Mouse (Mus musculus) CH12.LX (cell line): ENCODE results near the gene Wsb2.

Source experiments
- BHLHE40 ChIP-seq: IDR thresholded peaks from 2 replicates; pipeline ENCODE4 v1.6.1; 2011; ENCODE audit warnings: mild to moderate bottlenecking, low read depth, low read length, improper control_type of control experiment
- CTCF ChIP-seq, 2 experiments: IDR thresholded peaks in 1 of 2; conservative IDR thresholded peaks in 1 of 2; 2 replicates each; pipeline ENCODE4 v1.5.1; 2011 to 2012; ENCODE audit warnings: low read depth in 2 of 2, low read length in 2 of 2, improper control_type of control experiment in 1 of 2, inconsistent platforms in 1 of 2, mild to moderate bottlenecking in 1 of 2, moderate library complexity in 1 of 2
- ELF1 ChIP-seq: IDR thresholded peaks from 2 replicates; pipeline ENCODE4 v1.6.1; 2014; ENCODE audit warnings: low read depth, mild to moderate bottlenecking, inconsistent platforms, low read length, improper control_type of control experiment
- EP300 ChIP-seq: IDR thresholded peaks from 2 replicates; pipeline ENCODE4 v1.6.1; 2011; ENCODE audit warnings: low read length, improper control_type of control experiment
- MAX ChIP-seq: IDR thresholded peaks from 2 replicates; pipeline ENCODE4 v1.6.1; 2011; ENCODE audit warnings: low read length, improper control_type of control experiment
- PAX5 ChIP-seq: IDR thresholded peaks from 2 replicates; pipeline ENCODE4 v1.6.1; 2012; ENCODE audit warnings: low read length, inconsistent platforms, mixed read lengths
- POLR2A ChIP-seq: IDR thresholded peaks from 2 replicates; pipeline ENCODE4 v1.6.1; 2011; ENCODE audit warnings: low read depth, mild to moderate bottlenecking, improper control_type of control experiment, low read length
- SMC3 ChIP-seq: IDR thresholded peaks from 2 replicates; pipeline ENCODE4 v1.6.1; 2011; ENCODE audit warnings: low read depth, low read length, improper control_type of control experiment
- TCF12 ChIP-seq: IDR thresholded peaks from 2 replicates; pipeline ENCODE4 v1.6.1; 2014; ENCODE audit warnings: low read depth, mild to moderate bottlenecking, inconsistent platforms, low read length, improper control_type of control experiment
- UBTF ChIP-seq: IDR thresholded peaks from 2 replicates; pipeline ENCODE4 v1.6.1; 2012; ENCODE audit warnings: low read depth, mild to moderate bottlenecking, inconsistent platforms, low read length, improper control_type of control experiment, moderate library complexity
- USF1 ChIP-seq: IDR thresholded peaks from 2 replicates; pipeline ENCODE4 v1.6.1; 2014; ENCODE audit warnings: low read depth, mild to moderate bottlenecking, inconsistent platforms, low read length, improper control_type of control experiment
- ZNF384 ChIP-seq: IDR thresholded peaks from 2 replicates; pipeline ENCODE4 v1.6.1; 2012; ENCODE audit warnings: low read depth, low read length, improper control_type of control experiment, inconsistent platforms

DNA sequence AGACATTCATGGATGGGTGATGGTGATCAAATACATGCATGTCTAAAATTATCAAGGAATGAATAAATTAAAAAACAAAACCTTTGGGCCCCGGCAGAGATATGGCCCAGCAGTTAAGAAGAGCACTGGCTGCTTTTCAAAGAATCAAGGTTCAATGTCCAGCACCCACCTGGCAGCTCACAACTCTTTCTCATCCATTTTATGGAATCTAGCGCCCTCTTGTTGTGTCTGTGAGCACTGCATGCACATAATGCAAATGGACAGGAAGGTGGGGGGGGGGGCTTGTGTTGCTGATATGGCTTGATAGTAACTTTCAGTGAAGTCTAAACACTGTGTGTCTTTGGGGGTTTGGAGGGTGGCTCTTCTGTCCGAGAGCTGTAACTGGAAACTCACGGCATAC lies 51.1 kb downstream of the Wsb2 start:
- peak in 1 of 2 experiments; percentile 74; a peak in 2 of 4 replicates for TF ChIP-seq CTCF (conservative IDR thresholded peaks at IDR 0.05 in 1 of 2, IDR thresholded peaks at IDR 0.05 in 1 of 2; ENCODE audit: low read depth in 2 of 2, low read length in 2 of 2)
- TF ChIP-seq PAX5, result no peak
- no peak for TF ChIP-seq TCF12
- no peak for TF ChIP-seq ELF1
- TF ChIP-seq UBTF, result no peak
- TF ChIP-seq ZNF384, result no peak
- TF ChIP-seq BHLHE40, result no peak
- no peak for TF ChIP-seq MAX
- TF ChIP-seq EP300, result no peak
- TF ChIP-seq USF1, result no peak
- no peak for TF ChIP-seq POLR2A
- peak; percentile 64 for TF ChIP-seq SMC3
